Mouse (Mus musculus) thymus, adult 18-20 months (tissue): ENCODE results near the gene 4932415D10Rik.

Experiments used
- DNase-seq, 2 experiments: peaks; one replicate each; pipeline ENCODE4 v3.0.0; 2022; ENCODE audit warnings: mixed read lengths in 2 of 2

Gene 4932415D10Rik

GRCm38 (mm10) chr10:82316482-82316881 lies at the start of gene 4932415D10Rik:
4932415D10Rik (minus strand) TSS chr10:82316582.
- DNase-seq, result no peak

GRCm38 (mm10) chr10:82361911-82362310 lies 45.5 kb upstream of the 4932415D10Rik start:
- DNase-seq, result no peak

GRCm38 (mm10) chr10:82355401-82355800 lies 39.0 kb upstream of the 4932415D10Rik start:
- no peak for DNase-seq

GRCm38 (mm10) chr10:82354083-82355010 lies 38.0 kb upstream of the 4932415D10Rik start, which contains the start of gene Gm4924:
Gm4924 (plus strand) TSS chr10:82354255.
- peak; percentile 80 to 85 for DNase-seq

- no peak for DNase-seq
These were observed 13.4 kb upstream of the 4932415D10Rik start for GRCm38 (mm10) chr10:82329826-82330225.

- DNase-seq, result no peak
These were observed 3.8 kb upstream of the 4932415D10Rik start for GRCm38 (mm10) chr10:82320134-82320533.

GRCm38 (mm10) chr10:82296440-82296839 lies 19.9 kb downstream of the 4932415D10Rik start:
- no peak for DNase-seq

GRCm38 (mm10) chr10:82257331-82257730 lies 59.1 kb downstream of the 4932415D10Rik start:
- DNase-seq, result no peak

GRCm38 (mm10) chr10:82245021-82245420 lies 71.4 kb downstream of the 4932415D10Rik start:
- no peak for DNase-seq

GRCm38 (mm10) chr10:82241401-82241788 lies 75.0 kb downstream of the 4932415D10Rik start:
- no peak for DNase-seq

GRCm38 (mm10) chr10:82240742-82241400 lies 75.5 kb downstream of the 4932415D10Rik start, which contains the start of gene Zfp938:
Zfp938 (minus strand) TSS chr10:82241280.
- peak; percentile 25 to 61 for DNase-seq
